ENCODE assay signal across 19 mouse cellular contexts in genomic region chr9:13914847-13915246, GRCm38 (mm10).
A peak's percentile ranks its signal among the peaks of the same experiment; 100 is the strongest.
DNase-seq lines count a peak whose midpoint lies in the region; ATAC-seq lines count a peak whose summit lies in the region.
"Had no signal": no experiment of that assay in that cellular context is flagged by ENCODE, and none has a peak within 500 bp of the region (broad histone marks: within the 10 kb centered on the region; RNA-seq: fewer than 3 reads in every experiment).

No protein-coding gene starts in this region.

- peak; percentile 59 to 79 for DNase-seq in cerebellum, postnatal 10 days
- DNase-seq in cerebellum, postnatal 36 days, result no peak
- no peak for DNase-seq in frontal cortex, postnatal 10 days (ENCODE audit: low spot score in 2 of 2)
- peak; percentile 44 for DNase-seq in left cerebral cortex, postnatal 4 days
- no peak for DNase-seq in left cerebral cortex, adult 11 months (ENCODE audit: low spot score)
- peak; percentile 55 for DNase-seq in brain, adult 2 months (ENCODE audit: low read depth, low spot score)
- no peak for DNase-seq in testis, postnatal 14 days (ENCODE audit: low spot score)
- DNase-seq: adrenal gland, adult 8-10 months; adrenal gland, postnatal 25 days; cerebellum, adult 18-20 months; cerebellum, adult 9-10 months; gastrocnemius, postnatal 25 days had no signal

- peak; percentile 64 for ATAC-seq in frontal cortex, adult (ENCODE audit: low TSS enrichment)
- ATAC-seq: activated CD4-positive, CD25-positive, alpha-beta regulatory T cell, adult 4 months; forebrain, embryonic 13.5 days; forebrain, embryonic 16.5 days; hindbrain, embryonic 16.5 days; inflammation-experienced regulatory T-cells, adult 6 months; intestine, embryonic 16.5 days had no signal

- intact Hi-C loops in left cerebral cortex, postnatal 4 days (cut with DNase I), result no loop called here

Comparison
In these comparisons a context has a peak if more than half of its experiments do, and no peak if none do; other contexts are left out.
1. DNase-seq: peak in cerebellum, postnatal 10 days (2 of 2), left cerebral cortex, postnatal 4 days (single experiment) and brain, adult 2 months (single experiment); none in cerebellum, postnatal 36 days (0 of 2), frontal cortex, postnatal 10 days (0 of 2), left cerebral cortex, adult 11 months (single experiment) and testis, postnatal 14 days (single experiment).